Mouse (Mus musculus): ENCODE measurements around the gene Nedd9. TPM values are rescaled to one million over a fixed set of nuclear protein-coding genes. Genes with fewer than 3 reads are reported as not detected.

The Nedd9 gene
- polyA plus RNA-seq, 1 experiment from 2014 or later = 19.3 TPM

GRCm38 (mm10) chr13:41328481-41328880 is 158.7 kb downstream of the Nedd9 start:
- 76% methylated on average over 2 of the region's 2 CpGs for WGBS
- H3K36me3 ChIP-seq = peaks cover 35% of the 10 kb centered on the region
- H3K4me3 ChIP-seq = no peak overlapping the region
- no peak overlapping the region for H3K4me2 ChIP-seq
- H3K27me3 ChIP-seq (replicated peaks) = no peaks in the 10 kb centered on the region
- no peaks in the 10 kb centered on the region for H3K9me3 ChIP-seq
- no peak overlapping the region for H3K9ac ChIP-seq
- H3K27ac ChIP-seq (replicated peaks) = no peak overlapping the region
- H3K4me1 ChIP-seq = peaks cover 39% of the 10 kb centered on the region
- ATAC-seq (ENCODE audit: extremely low read depth, insufficient number of reproducible peaks, low FRiP score, low TSS enrichment) = no peak

- Histone ChIP-seq H3K4me3 (no peak overlapping the region), H3K9me3 (no peaks in the 10 kb centered on the region)
Observed at GRCm38 (mm10) chr13:41327546-41327945, 159.6 kb downstream of the Nedd9 start.

DNA sequence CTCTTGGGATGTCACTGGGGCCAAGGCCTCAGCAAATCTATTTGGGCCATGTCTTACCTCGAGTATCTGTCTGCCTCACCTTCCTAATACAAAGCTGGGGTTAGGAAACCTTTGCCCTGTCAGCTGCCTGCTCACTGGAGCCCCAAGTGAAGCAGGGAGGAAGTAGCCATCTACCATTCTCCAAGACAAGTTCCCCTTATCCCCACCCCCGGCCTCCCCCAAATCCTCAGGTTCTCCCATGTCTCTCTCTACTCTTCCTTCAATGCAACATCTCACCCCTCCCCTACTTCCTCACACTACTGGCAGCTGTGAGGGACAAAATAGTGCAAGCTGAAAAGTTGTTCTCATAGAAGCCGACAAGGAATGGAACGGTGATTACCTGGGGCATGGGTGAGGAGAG is 161.0 kb downstream of the Nedd9 start:
- Histone ChIP-seq H3K4me2 (no peak overlapping the region), H3K36me3 (peaks cover 38% of the 10 kb centered on the region), H3K4me3 (no peak overlapping the region), H3K27me3 (replicated peaks) (no peaks in the 10 kb centered on the region), H3K27ac (replicated peaks) (no peak overlapping the region), H3K9me3 (no peaks in the 10 kb centered on the region), H3K4me1 (peaks cover 20% of the 10 kb centered on the region), H3K9ac (no peak overlapping the region)
- 75% methylated on average over 4 of the region's 4 CpGs for WGBS
- no peak for ATAC-seq (ENCODE audit: extremely low read depth, insufficient number of reproducible peaks, low FRiP score, low TSS enrichment)

More at GRCm38 (mm10) chr13:41327546-41327945, 159.6 kb downstream of the Nedd9 start:
- Histone ChIP-seq H3K4me1 (peaks cover 34% of the 10 kb centered on the region), H3K4me2 (no peak overlapping the region), H3K9ac (no peak overlapping the region), H3K27me3 (replicated peaks) (no peaks in the 10 kb centered on the region), H3K27ac (replicated peaks) (no peak overlapping the region), H3K36me3 (peaks cover 37% of the 10 kb centered on the region)
- 58% methylated on average over 7 of the region's 7 CpGs for WGBS
- ATAC-seq (ENCODE audit: extremely low read depth, insufficient number of reproducible peaks, low FRiP score, low TSS enrichment) = no peak

- no peaks in the 10 kb centered on the region for H3K9me3 ChIP-seq
- no peak overlapping the region for H3K4me2 ChIP-seq
- no peaks in the 10 kb centered on the region for H3K27me3 ChIP-seq (replicated peaks)
- H3K9ac ChIP-seq = no peak overlapping the region
- no peak for ATAC-seq (ENCODE audit: extremely low read depth, insufficient number of reproducible peaks, low FRiP score, low TSS enrichment)
- peaks cover 35% of the 10 kb centered on the region for H3K36me3 ChIP-seq
- no peak overlapping the region for H3K4me3 ChIP-seq
- no peak overlapping the region for H3K27ac ChIP-seq (replicated peaks)
- H3K4me1 ChIP-seq = peaks cover 12% of the 10 kb centered on the region
- 80% methylated on average over 4 of the region's 4 CpGs for WGBS
Observed at GRCm38 (mm10) chr13:41325346-41325745, 161.8 kb downstream of the Nedd9 start.

DNA sequence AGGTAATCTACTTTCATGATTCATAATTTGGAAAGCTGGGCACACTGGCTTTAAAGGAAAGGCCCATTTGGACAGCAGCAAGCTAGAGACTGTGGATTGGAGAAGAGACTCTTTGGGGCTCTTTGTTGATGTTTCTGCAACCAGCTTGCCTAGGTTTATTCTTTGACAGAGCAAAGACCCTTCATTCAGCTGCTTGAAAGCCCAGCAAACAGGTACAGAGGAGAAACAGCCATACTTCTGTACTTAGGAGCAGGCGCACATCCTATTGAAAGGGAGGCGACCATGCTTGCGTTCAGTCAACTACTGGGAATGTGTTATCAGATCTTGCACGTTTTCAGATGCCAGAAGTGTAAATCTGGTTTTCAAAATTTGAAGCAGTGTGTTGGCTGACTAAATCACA is 162.5 kb downstream of the Nedd9 start:
- no peak overlapping the region for H3K4me2 ChIP-seq
- no peaks in the 10 kb centered on the region for H3K9me3 ChIP-seq
- H3K36me3 ChIP-seq = peaks cover 27% of the 10 kb centered on the region
- H3K9ac ChIP-seq = no peak overlapping the region
- WGBS = 71% methylated on average over 4 of the region's 4 CpGs
- ATAC-seq (ENCODE audit: extremely low read depth, insufficient number of reproducible peaks, low FRiP score, low TSS enrichment) = no peak
- peaks cover 5% of the 10 kb centered on the region; the same call in 1 of the 2 replicates for H3K4me1 ChIP-seq
- no peak overlapping the region for H3K4me3 ChIP-seq
- H3K27me3 ChIP-seq (replicated peaks) = no peaks in the 10 kb centered on the region
- H3K27ac ChIP-seq (replicated peaks) = no peak overlapping the region

- Histone ChIP-seq H3K4me3 (no peak overlapping the region), H3K27me3 (replicated peaks) (no peaks in the 10 kb centered on the region), H3K36me3 (peaks cover 40% of the 10 kb centered on the region), H3K9ac (no peak overlapping the region), H3K9me3 (no peaks in the 10 kb centered on the region), H3K4me2 (no peak overlapping the region), H3K4me1 (no peaks in the 10 kb centered on the region), H3K27ac (replicated peaks) (no peak overlapping the region)
- 77% methylated on average over 3 of the region's 3 CpGs for WGBS
- ATAC-seq (ENCODE audit: extremely low read depth, insufficient number of reproducible peaks, low FRiP score, low TSS enrichment) = no peak
Observed at GRCm38 (mm10) chr13:41321433-41321832, 165.7 kb downstream of the Nedd9 start.

DNA sequence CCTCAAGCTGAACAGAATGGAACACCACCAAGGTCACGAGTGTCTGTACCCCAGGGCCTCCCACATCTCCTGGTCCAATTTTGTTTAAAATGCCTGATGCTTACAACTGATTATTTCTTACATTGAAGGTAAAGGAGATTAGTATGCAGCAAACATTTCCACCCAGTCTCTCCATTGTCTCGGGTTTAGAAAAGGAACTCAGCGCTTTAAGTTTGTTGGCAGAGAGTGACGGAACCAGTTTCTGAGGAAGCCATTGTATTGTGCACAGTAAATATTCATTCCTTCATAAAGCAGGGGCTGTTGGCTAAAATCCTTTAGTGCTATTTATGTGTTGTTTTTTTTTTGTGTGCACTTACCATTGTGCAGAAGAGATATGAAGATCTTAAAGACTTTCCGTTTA is 166.4 kb downstream of the Nedd9 start:
- 77% methylated on average over 5 of the region's 5 CpGs for WGBS
- no peaks in the 10 kb centered on the region for H3K27me3 ChIP-seq (replicated peaks)
- peaks cover 42% of the 10 kb centered on the region for H3K36me3 ChIP-seq
- no peak overlapping the region for H3K4me3 ChIP-seq
- no peaks in the 10 kb centered on the region for H3K9me3 ChIP-seq
- H3K9ac ChIP-seq = no peak overlapping the region
- no peak for ATAC-seq (ENCODE audit: extremely low read depth, insufficient number of reproducible peaks, low FRiP score, low TSS enrichment)
- no peak overlapping the region for H3K27ac ChIP-seq (replicated peaks)
- no peak overlapping the region for H3K4me2 ChIP-seq
- H3K4me1 ChIP-seq = no peaks in the 10 kb centered on the region

DNA sequence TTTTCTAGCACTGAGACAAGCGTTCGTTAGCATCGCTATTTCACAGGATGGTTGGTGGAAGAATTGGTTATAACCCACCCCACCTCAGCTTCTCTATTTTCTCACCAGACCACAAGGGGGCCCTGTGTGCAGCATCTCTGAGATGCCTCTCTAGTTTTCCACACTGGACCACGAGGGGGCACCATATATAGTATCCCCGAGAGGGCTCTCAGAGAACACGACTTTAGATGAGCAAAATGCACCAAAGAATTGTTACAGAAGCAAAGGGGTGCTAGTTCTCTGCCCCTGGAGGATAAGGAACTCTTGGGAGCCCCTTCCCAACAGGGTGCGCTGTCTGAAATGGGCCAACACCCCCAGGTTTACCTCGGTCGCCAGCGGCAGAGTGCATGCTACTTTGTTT is 184.4 kb downstream of the Nedd9 start:
- ATAC-seq (ENCODE audit: extremely low read depth, insufficient number of reproducible peaks, low FRiP score, low TSS enrichment) = no peak
- Histone ChIP-seq H3K36me3 (no peaks in the 10 kb centered on the region), H3K4me2 (no peak overlapping the region), H3K27me3 (replicated peaks) (peaks cover 8% of the 10 kb centered on the region; the same call in 1 of the 2 replicates), H3K9ac (no peak overlapping the region), H3K4me1 (peaks cover 20% of the 10 kb centered on the region), H3K4me3 (no peak overlapping the region), H3K9me3 (no peaks in the 10 kb centered on the region), H3K27ac (replicated peaks) (no peak overlapping the region)
- WGBS = 66% methylated on average over 10 of the region's 10 CpGs

GRCm38 (mm10) chr13:41300037-41300436 is 187.1 kb downstream of the Nedd9 start:
- Histone ChIP-seq H3K4me2 (no peak overlapping the region), H3K36me3 (no peaks in the 10 kb centered on the region), H3K27me3 (replicated peaks) (peaks cover 21% of the 10 kb centered on the region; the same call in 1 of the 2 replicates), H3K9me3 (no peaks in the 10 kb centered on the region), H3K9ac (no peak overlapping the region), H3K4me3 (no peak overlapping the region), H3K4me1 (peaks cover 20% of the 10 kb centered on the region), H3K27ac (replicated peaks) (no peak overlapping the region)
- WGBS = 39% methylated on average over 4 of the region's 4 CpGs
- ATAC-seq (ENCODE audit: extremely low read depth, insufficient number of reproducible peaks, low FRiP score, low TSS enrichment) = no peak

GRCm38 (mm10) chr13:41298996-41299395 is 188.2 kb downstream of the Nedd9 start:
- Histone ChIP-seq H3K27ac (replicated peaks) (no peak overlapping the region), H3K9ac (no peak overlapping the region), H3K27me3 (replicated peaks) (peaks cover 21% of the 10 kb centered on the region; the same call in 1 of the 2 replicates), H3K4me1 (peaks cover 20% of the 10 kb centered on the region), H3K36me3 (no peaks in the 10 kb centered on the region), H3K4me2 (no peak overlapping the region), H3K4me3 (no peak overlapping the region), H3K9me3 (no peaks in the 10 kb centered on the region)
- no peak for ATAC-seq (ENCODE audit: extremely low read depth, insufficient number of reproducible peaks, low FRiP score, low TSS enrichment)
- 56% methylated on average over 5 of the region's 5 CpGs for WGBS

GRCm38 (mm10) chr13:41298533-41298932 is 188.6 kb downstream of the Nedd9 start:
- Histone ChIP-seq H3K27me3 (replicated peaks) (peaks cover 21% of the 10 kb centered on the region; the same call in 1 of the 2 replicates), H3K36me3 (no peaks in the 10 kb centered on the region), H3K4me3 (no peak overlapping the region), H3K27ac (replicated peaks) (no peak overlapping the region), H3K4me2 (no peak overlapping the region), H3K9ac (no peak overlapping the region), H3K9me3 (no peaks in the 10 kb centered on the region), H3K4me1 (peaks cover 20% of the 10 kb centered on the region)
- ATAC-seq (ENCODE audit: extremely low read depth, insufficient number of reproducible peaks, low FRiP score, low TSS enrichment) = no peak
- 7% methylated on average over 2 of the region's 2 CpGs for WGBS

DNA sequence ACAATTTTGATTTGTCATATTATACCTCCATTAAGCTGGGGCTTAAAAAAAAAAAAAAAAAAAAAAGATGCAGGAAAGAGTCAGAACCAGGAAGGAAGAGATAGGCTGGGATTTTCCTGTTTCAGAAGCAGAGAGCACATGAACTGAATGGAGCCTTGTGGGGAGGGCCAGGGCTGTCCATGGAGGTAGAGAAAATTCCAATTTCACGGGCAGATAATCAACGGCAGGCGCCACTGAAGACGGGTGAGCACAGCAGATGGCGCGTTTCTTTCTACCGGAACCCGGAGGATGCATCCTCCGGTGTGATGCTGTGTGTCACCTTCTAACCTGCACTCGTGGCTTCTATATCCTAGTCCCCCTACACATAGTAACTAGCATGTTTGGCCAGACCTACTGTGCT is 190.8 kb downstream of the Nedd9 start:
- no peak for ATAC-seq (ENCODE audit: extremely low read depth, insufficient number of reproducible peaks, low FRiP score, low TSS enrichment)
- 78% methylated on average over 10 of the region's 10 CpGs for WGBS
- H3K27me3 ChIP-seq (replicated peaks) = peaks cover 17% of the 10 kb centered on the region; the same call in 1 of the 2 replicates
- no peak overlapping the region for H3K4me2 ChIP-seq
- no peak overlapping the region for H3K9ac ChIP-seq
- no peaks in the 10 kb centered on the region for H3K36me3 ChIP-seq
- H3K4me1 ChIP-seq = peaks cover 17% of the 10 kb centered on the region
- 0 out of 2 replicates have a peak, but pooled peaks cover 2% of the 10 kb centered on the region for H3K9me3 ChIP-seq
- H3K27ac ChIP-seq (replicated peaks) = no peak overlapping the region
- H3K4me3 ChIP-seq = no peak overlapping the region

Measured in heart, embryonic 13.5 days (tissue).